Mouse (Mus musculus): ENCODE measurements around the gene Pygb.

GRCm38 (mm10) chr2:150755016-150755415, 31.5 kb upstream of the Pygb start:
- TF ChIP-seq POLR2A (IDR thresholded peaks at IDR 0.05; ENCODE audit: insufficient read length, low read depth) (no peak), MYOD1 (IDR thresholded peaks at IDR 0.05; ENCODE audit: control insufficient read depth in 1 of 3, insufficient read length in 2 of 3, low read depth in 2 of 3) (no peak), CEBPB (IDR thresholded peaks at IDR 0.05; ENCODE audit: insufficient read depth, poor library complexity, severe bottlenecking) (no peak), E2F4 (IDR thresholded peaks at IDR 0.05; ENCODE audit: insufficient read depth) (no peak)

Data from myocyte (in vitro differentiated cells).